Mouse (Mus musculus): Measurements from ENCODE around the gene Agap2.
"Not testable (repeated sequence)": the region's sequence is repeated elsewhere in the genome, so short reads cannot be mapped to it uniquely, and the experiment has no call there.

The Agap2 gene

DNA sequence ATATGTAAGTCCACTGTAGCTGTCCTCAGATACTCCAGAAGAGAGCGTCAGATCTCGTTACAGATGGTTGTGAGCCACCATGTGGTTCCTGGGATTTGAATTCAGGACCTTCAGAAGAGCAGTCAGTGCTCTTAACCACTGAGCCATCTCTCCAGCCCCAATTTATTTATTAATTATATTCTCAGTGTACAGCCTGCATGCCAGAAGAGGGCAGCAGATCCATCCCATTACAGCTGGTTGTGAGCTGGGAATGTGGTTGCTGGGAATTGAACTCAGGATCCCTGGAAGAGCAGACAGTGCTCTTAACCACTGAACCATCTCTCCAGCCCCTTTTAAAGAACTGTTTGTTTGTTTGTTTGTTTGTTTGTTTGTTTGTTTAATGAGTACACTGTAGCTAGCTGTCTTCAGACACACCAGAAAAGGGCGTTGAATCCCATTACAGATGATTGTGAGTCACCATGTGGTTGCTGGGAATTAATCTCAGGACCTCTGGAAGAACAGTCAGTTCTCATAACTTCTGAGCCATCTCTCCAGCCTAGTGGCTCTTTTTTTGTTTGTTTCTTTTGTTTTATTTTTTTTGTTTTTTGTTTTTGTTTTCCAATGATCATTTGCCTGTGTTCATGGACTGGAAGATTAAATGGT lies 59.4 kb downstream of the Agap2 start:
- DNase-seq (ENCODE audit: low read depth, low spot score) = not testable (repeated sequence)

DNA sequence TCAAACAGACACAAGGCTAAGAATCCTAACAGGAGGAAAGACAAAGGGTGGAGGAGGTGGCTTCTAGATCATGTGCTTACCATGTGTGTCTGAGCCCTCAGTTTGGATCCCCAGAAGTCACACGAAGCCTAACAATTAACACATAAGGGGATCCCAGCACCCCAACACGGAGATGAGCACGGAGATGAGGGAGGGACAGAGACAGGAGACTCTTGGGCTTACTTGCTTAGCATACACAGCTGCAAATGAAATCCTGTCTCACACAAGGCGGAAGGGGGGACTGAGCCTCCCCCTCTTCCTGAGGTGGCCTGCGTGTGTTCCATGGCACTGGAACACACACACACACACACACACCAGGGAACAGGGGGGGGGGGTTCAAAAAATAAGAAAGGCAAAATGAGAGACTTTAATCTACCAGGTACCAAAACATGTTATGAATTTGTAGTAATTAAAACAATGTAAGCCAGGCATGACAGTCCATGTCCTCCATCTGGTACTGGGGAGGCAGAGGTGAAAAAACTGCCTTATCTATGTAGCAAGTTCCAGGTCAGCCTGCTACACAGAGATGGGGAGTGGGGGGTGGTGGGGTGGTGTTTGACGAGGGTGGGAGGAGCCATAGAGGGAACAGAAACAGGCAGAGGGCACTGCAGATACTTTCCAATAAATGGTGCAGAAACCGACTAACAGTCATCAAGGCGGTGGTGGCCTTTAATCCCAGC lies 60.2 kb downstream of the Agap2 start:
- peak; percentile 81 for DNase-seq (ENCODE audit: low read depth, low spot score)

DNA sequence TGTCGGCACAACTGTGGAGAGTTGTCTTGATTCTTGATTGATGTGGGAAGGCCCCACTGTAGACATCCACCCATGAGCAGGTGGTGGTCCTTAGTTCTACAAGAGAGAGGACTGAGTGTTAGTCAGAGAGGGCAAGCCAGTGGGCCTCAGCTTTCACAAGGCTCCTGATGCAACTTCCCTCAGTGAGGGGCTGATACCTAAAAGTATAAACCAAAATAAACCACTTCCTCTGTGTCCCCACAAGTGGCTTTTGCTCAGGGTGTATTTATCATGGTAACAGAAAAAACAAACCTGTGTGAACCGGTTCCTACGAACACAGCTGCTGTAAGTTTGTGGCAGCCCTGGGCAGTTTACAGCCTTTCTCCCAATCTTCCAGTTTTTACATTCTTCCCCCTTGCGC lies 61.4 kb downstream of the Agap2 start:
- DNase-seq (ENCODE audit: low read depth, low spot score) = peak; percentile 91

DNA sequence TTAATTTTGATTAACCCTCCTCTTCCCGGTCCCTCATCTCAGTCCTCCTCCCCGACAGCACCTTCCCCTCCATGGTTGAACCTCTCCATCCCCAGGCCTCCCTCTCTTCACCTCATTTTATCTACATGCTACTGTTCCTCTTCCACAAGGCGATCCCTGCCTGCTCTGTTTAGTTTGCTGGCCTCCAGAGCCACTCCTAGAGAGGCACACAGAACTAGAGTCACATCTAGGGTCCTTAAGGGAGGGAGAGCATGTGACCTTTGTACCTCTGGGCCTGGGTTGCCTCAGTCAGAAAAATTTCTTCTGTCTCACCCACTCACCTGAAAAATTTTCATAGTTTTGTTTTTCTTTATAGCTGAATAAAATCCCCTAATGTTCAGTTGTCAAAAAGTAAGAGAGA lies 62.8 kb downstream of the Agap2 start:
- no peak for DNase-seq (ENCODE audit: low read depth, low spot score)

DNA sequence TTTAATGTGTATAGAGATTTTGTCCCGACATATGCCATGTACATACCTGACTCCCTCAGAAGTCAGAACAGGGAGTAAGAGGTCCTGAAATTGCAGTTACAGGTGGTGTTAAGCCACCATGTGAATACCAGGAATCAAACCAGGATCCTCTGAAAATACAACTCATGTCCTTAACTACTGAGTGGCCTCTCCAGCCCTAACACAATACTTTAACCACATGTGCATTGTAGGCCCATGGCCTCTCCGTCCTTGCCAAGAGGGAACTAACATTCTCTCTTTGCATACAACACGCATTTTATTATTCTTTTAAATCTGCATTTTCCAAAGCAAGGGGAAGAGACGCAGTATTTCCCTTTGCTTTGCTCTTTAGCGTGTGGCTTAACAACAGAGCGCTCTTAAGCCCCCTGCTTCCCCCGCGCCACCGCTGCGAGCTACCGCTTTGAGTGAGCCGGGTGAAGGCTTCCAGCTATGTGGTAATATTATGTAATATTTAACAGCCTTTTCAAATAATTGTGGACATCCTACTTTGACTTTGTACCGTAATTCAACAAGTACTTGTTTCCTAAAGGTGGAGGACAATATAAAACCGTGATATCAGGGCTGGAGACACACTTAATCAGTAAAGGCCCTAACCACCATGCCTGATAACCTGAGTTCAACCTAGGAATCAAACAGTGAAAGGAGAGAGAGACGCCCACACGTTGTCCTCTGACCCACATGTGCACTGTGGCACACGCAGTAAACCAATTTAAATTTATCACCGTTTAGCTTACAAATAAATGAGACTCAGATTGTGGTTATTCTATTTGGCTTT lies 63.5 kb downstream of the Agap2 start:
- DNase-seq (ENCODE audit: low read depth, low spot score) = no peak

DNA sequence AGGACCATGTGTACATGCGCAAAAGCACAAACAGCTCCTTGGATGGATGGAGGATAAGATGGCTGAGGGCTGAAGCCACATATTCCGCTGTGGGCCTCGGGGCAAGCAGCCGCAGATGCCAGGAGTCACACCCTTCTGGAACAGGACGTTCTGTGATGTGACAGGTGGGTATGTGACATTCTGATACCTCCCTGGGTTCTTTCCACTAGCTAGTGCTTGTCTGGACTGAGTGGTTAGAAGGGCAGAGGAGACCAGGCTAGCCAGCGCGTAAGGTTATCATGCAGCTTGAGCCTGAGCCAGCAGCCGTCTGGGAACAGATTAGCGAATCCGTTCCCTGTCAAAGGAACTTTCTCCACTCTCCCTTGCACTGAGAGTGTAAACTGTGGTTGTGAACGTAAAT lies 65.9 kb downstream of the Agap2 start:
- peak; percentile 72 for DNase-seq (ENCODE audit: low read depth, low spot score)

DNA sequence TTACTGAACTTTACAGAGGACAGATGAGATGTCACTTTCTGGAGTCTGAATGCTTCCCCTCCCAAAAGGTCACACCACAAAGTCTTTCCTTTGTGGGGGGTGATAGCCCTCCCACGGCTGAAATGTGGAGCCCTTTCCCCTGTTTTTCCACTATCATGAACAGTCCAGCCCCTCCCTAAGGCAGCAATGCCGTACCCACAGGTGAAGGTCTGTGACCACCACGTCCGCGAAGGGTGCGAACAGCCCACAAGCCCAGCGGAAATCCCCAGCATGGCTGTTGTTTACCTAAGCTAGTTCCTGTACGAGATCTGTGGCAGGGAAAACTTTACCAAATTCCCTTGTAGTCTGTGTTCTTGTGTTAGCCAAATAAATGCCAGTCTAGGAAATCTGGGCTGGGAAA lies 66.4 kb downstream of the Agap2 start:
- peak; percentile 89 for DNase-seq (ENCODE audit: low read depth, low spot score)

Measured in CD4-positive helper T cell, adult 2 months (primary cell).